Mouse (Mus musculus) stomach, postnatal 0 days (tissue): ENCODE measurements at regions not wholly inside any gene's neighbourhood (a gene's known extent, or its start where the extent isn't known, plus 50 kb on each side); places are given as distances from the start of the nearest gene placed in this dataset.

ENCODE experiments used
- ATAC-seq: fragments of 200-750 bp; cut with Nextera tagmentation; 2 replicates; pipeline ENCODE4 v1.8.0; 2017; ENCODE audit not compliant: low FRiP score, low TSS enrichment
- DNase-seq: peaks from one replicate; pipeline ENCODE4 v3.0.0-alpha.2; 2016; ENCODE audit warnings: low spot score
- H3K27ac ChIP-seq: fragments of 300-500 bp; sonication (generic); replicated peaks from 2 replicates; pipeline ENCODE4 v1.5.1; 2014; ENCODE audit warnings: mild to moderate bottlenecking, control low read depth
- H3K27me3 ChIP-seq: fragments of 300-500 bp; sonication (generic); 2 replicates; pipeline ENCODE4 v1.6.1; 2014; ENCODE audit warnings: low read length; ENCODE audit not compliant: control insufficient read depth, insufficient read depth
- H3K36me3 ChIP-seq: fragments of 300-500 bp; sonication (generic); 2 replicates; pipeline ENCODE4 v1.6.1; 2014; ENCODE audit warnings: low read length, mixed read lengths; ENCODE audit not compliant: control insufficient read depth, insufficient read depth
- H3K4me1 ChIP-seq: fragments of 300-500 bp; sonication (generic); replicated peaks from 2 replicates; pipeline ENCODE4 v1.6.1; 2014; ENCODE audit warnings: antibody characterized with exemption; ENCODE audit not compliant: control insufficient read depth, insufficient read depth
- H3K4me2 ChIP-seq: fragments of 300-500 bp; sonication (generic); replicated peaks from 2 replicates; pipeline ENCODE4 v1.6.1; 2014; ENCODE audit warnings: low read depth, mild to moderate bottlenecking, control low read depth, moderate library complexity
- H3K4me3 ChIP-seq: fragments of 300-500 bp; sonication (generic); 2 replicates; pipeline ENCODE4 v1.5.1; 2014; ENCODE audit warnings: low read depth, low read length, control low read depth
- H3K9ac ChIP-seq: fragments of 300-500 bp; sonication (generic); 2 replicates; pipeline ENCODE4 v1.6.1; 2014; ENCODE audit warnings: mild to moderate bottlenecking, low read length, control low read depth, mixed read lengths
- H3K9me3 ChIP-seq: fragments of 300-500 bp; sonication (generic); 2 replicates; pipeline ENCODE4 v1.6.1; 2016; ENCODE audit warnings: low read length; ENCODE audit not compliant: control insufficient read depth
- CTCF ChIP-seq: IDR thresholded peaks from 2 replicates; pipeline ENCODE4 v1.5.1; 2016; ENCODE audit warnings: antibody characterized with exemption, low read depth, mild to moderate bottlenecking, moderate library complexity
- EP300 ChIP-seq: optimal IDR thresholded peaks from 2 replicates; pipeline ENCODE3; 2016; ENCODE audit warnings: antibody characterized with exemption
- WGBS: fragments of 180-500 bp; shearing (Covaris S2); extraction: QIAGEN DNeasy Blood & Tissue Kit; methylation state at CpG from one replicate; pipeline ENCODE4 v1.1.7; 2014; 5-methylcytosine and 5-hydroxymethylcytosine counted together

- H3K9ac ChIP-seq: no peak overlapping the region
- no peak for ATAC-seq
- H3K36me3 ChIP-seq: no peaks in the 10 kb centered on the region
- no peak overlapping the region for H3K4me2 ChIP-seq
- 46% methylated on average over 2 of the region's 2 CpGs for WGBS
- no peak for DNase-seq
- H3K4me1 ChIP-seq: no peaks in the 10 kb centered on the region; the same call in 1 of the 2 replicates
- no peak overlapping the region for H3K27ac ChIP-seq
- H3K27me3 ChIP-seq: no peaks in the 10 kb centered on the region
- no peaks in the 10 kb centered on the region for H3K9me3 ChIP-seq
- TF ChIP-seq EP300 (no peak), CTCF (no peak)
- no peak overlapping the region for H3K4me3 ChIP-seq
Observed at GRCm38 (mm10) chr1:73797858-73798257, 326.4 kb downstream of the Tns1 start.

- TF ChIP-seq CTCF: no peak
- TF ChIP-seq EP300: no peak
- DNase-seq: no peak
- WGBS: 92% methylated on average over 2 of the region's 2 CpGs
- no peaks in the 10 kb centered on the region; the same call in 1 of the 2 replicates for H3K4me1 ChIP-seq
- H3K4me2 ChIP-seq: no peak overlapping the region
- no peak for ATAC-seq
- no peak overlapping the region for H3K4me3 ChIP-seq
- H3K9ac ChIP-seq: no peak overlapping the region
- no peaks in the 10 kb centered on the region for H3K9me3 ChIP-seq
- H3K27ac ChIP-seq: no peak overlapping the region
- no peaks in the 10 kb centered on the region for H3K27me3 ChIP-seq
- no peaks in the 10 kb centered on the region for H3K36me3 ChIP-seq
Observed at GRCm38 (mm10) chr1:73797413-73797812, 326.8 kb downstream of the Tns1 start.

GRCm38 (mm10) chr1:73793871-73794270 is 330.4 kb downstream of the Tns1 start:
- 59% methylated on average over 4 of the region's 4 CpGs for WGBS
- Histone ChIP-seq H3K27ac (no peak overlapping the region), H3K9ac (no peak overlapping the region), H3K9me3 (no peaks in the 10 kb centered on the region), H3K36me3 (no peaks in the 10 kb centered on the region), H3K4me1 (no peaks in the 10 kb centered on the region; the same call in 1 of the 2 replicates), H3K27me3 (no peaks in the 10 kb centered on the region), H3K4me3 (no peak overlapping the region), H3K4me2 (no peak overlapping the region)
- DNase-seq (no peak), ATAC-seq (no peak)
- peak; percentile 29 for TF ChIP-seq EP300
- TF ChIP-seq CTCF: no peak

GRCm38 (mm10) chr1:73793256-73793655 is 331.0 kb downstream of the Tns1 start:
- no peak overlapping the region for H3K9ac ChIP-seq
- ATAC-seq (no peak), DNase-seq (no peak)
- WGBS: 64% methylated on average over 3 of the region's 3 CpGs
- TF ChIP-seq CTCF (no peak), EP300 (no peak)
- H3K27ac ChIP-seq: no peak overlapping the region
- H3K4me1 ChIP-seq: no peaks in the 10 kb centered on the region; the same call in 1 of the 2 replicates
- H3K36me3 ChIP-seq: no peaks in the 10 kb centered on the region
- H3K4me3 ChIP-seq: no peak overlapping the region
- no peaks in the 10 kb centered on the region for H3K9me3 ChIP-seq
- H3K27me3 ChIP-seq: no peaks in the 10 kb centered on the region
- H3K4me2 ChIP-seq: no peak overlapping the region

- Histone ChIP-seq H3K9me3 (no peaks in the 10 kb centered on the region), H3K36me3 (no peaks in the 10 kb centered on the region), H3K27me3 (no peaks in the 10 kb centered on the region), H3K27ac (no peak overlapping the region), H3K4me1 (no peaks in the 10 kb centered on the region; the same call in 1 of the 2 replicates), H3K9ac (no peak overlapping the region), H3K4me2 (no peak overlapping the region), H3K4me3 (no peak overlapping the region)
- WGBS: 92% methylated on average over 5 of the region's 5 CpGs
- ATAC-seq (no peak), DNase-seq (no peak)
- no peak for TF ChIP-seq EP300
- no peak for TF ChIP-seq CTCF
Observed at GRCm38 (mm10) chr1:73792311-73792710, 331.9 kb downstream of the Tns1 start.

GRCm38 (mm10) chr1:73787666-73788065 is 336.6 kb downstream of the Tns1 start:
- H3K4me2 ChIP-seq: no peak overlapping the region
- no peak for DNase-seq
- no peak overlapping the region for H3K27ac ChIP-seq
- no peaks in the 10 kb centered on the region for H3K9me3 ChIP-seq
- H3K36me3 ChIP-seq: no peaks in the 10 kb centered on the region
- 45% methylated on average over 2 of the region's 2 CpGs for WGBS
- no peaks in the 10 kb centered on the region for H3K4me1 ChIP-seq
- no peak for ATAC-seq
- H3K27me3 ChIP-seq: no peaks in the 10 kb centered on the region
- H3K4me3 ChIP-seq: no peak overlapping the region
- H3K9ac ChIP-seq: no peak overlapping the region
- TF ChIP-seq EP300 (no peak), CTCF (no peak)
